Mouse (Mus musculus): ENCODE data around the gene Arid3b. TPM values are rescaled to one million over a fixed set of nuclear protein-coding genes. Genes with fewer than 3 reads are reported as not detected.
A peak's percentile ranks its signal among the peaks of the same experiment; 100 is the strongest.

The Arid3b gene
- polyA plus RNA-seq, 1 experiment: 93.0 TPM

DNA sequence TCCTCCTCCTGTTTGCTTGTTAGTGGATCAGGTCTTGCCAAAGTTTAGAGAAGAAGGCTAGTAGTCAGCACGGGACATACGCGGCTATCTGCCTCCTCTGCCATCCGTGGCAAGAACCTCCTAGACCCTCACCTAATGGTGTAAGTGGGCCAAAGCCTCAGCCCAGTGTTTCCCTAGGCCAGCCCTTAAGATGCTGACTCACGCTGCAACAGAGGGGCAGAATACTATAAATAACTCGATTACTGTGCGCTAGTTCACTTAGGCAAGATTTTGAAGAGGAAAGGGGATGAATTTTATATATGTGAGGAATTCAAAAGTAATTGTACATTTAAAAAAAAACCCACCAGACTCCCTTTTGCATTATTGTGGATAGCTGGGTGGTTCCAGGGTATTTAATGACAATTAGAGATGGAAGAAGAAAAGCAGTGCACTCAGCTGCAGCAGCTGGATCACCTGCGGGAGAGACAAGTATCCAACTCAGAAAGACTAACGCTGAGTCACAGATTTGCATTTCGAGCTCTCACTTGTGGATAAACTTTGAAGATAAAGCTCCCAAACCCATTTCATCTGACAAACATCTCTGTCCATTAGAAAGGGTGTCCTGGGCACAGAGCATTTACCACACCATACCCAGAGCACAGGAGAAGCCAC, 31.4 kb downstream of the Arid3b start:
- Histone ChIP-seq H3K27ac (ENCODE audit: insufficient read depth, low read length) (peak overlapping the region; percentile 52), H3K9me3 (replicated peaks; ENCODE audit: control insufficient read depth, insufficient read depth, low read length, poor library complexity, severe bottlenecking) (no peaks in the 10 kb centered on the region), H3K9ac (ENCODE audit: low read depth, poor library complexity, severe bottlenecking) (no peak overlapping the region), H3K4me3 (ENCODE audit: low read depth, low read length) (no peak overlapping the region), H3K36me3 (ENCODE audit: control insufficient read depth, insufficient read depth, low read length, poor library complexity, severe bottlenecking) (no peaks in the 10 kb centered on the region; the same call in 1 of the 2 replicates), H3K4me1 (ENCODE audit: control insufficient read depth, insufficient read depth, low read length) (peaks cover 4% of the 10 kb centered on the region), H3K27me3 (ENCODE audit: control insufficient read depth, insufficient read depth, low read length, poor library complexity, severe bottlenecking) (no peaks in the 10 kb centered on the region)
- TF ChIP-seq CTCF (IDR thresholded peaks at IDR 0.05; ENCODE audit: low read depth, low read length): no peak

DNA sequence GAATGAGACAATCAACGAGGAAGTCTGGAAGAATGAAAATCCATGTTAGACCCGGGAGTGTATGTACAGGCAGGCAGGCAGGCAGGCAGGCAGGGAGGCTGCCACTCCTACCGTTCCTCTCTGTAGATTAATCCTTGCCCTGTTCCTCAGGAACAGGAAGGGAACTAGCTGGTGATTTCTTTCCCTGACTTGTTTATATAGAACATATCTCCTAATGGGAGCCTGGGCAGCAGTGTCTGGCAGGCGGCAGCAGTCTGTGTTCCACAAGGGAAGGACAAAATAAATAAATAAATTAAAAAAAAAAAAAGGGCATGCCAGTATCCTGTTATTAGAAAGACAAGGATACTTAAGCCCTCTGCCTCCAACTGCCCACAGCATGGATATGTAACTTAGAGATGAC, 32.8 kb downstream of the Arid3b start:
- Histone ChIP-seq H3K36me3 (ENCODE audit: control insufficient read depth, insufficient read depth, low read length, poor library complexity, severe bottlenecking) (no peaks in the 10 kb centered on the region), H3K4me1 (ENCODE audit: control insufficient read depth, insufficient read depth, low read length) (peaks cover 4% of the 10 kb centered on the region), H3K27me3 (ENCODE audit: control insufficient read depth, insufficient read depth, low read length, poor library complexity, severe bottlenecking) (no peaks in the 10 kb centered on the region), H3K4me3 (ENCODE audit: low read depth, low read length) (no peak overlapping the region), H3K9ac (ENCODE audit: low read depth, poor library complexity, severe bottlenecking) (no peak overlapping the region), H3K9me3 (replicated peaks; ENCODE audit: control insufficient read depth, insufficient read depth, low read length, poor library complexity, severe bottlenecking) (no peaks in the 10 kb centered on the region), H3K27ac (ENCODE audit: insufficient read depth, low read length) (no peak overlapping the region)
- TF ChIP-seq EP300 (IDR thresholded peaks at IDR 0.05; ENCODE audit: insufficient read depth, low read depth, low read length): no peak
- TF ChIP-seq CTCF (IDR thresholded peaks at IDR 0.05; ENCODE audit: low read depth, low read length): no peak
- no peak for TF ChIP-seq POLR2A (IDR thresholded peaks at IDR 0.05; ENCODE audit: insufficient read depth, low read length)

DNA sequence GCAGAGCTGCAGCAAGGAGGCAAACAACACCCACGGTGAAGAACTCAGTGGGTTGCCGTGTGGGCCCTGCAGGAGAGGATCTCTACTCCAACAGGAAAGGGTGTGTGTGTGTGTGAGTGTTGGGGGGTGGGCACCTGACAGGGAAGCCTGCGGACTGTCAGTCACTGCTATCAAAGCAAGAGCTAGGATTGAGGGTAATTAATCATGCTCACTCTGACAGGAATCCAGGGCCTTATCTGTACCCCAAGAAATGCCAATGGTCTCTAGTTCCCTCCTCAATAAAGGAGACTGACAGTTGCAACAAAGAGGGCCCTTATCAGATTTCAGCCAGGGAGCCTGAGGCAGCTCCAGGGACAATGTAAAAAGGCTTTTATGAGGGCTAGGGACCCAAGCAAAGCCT, 33.5 kb downstream of the Arid3b start:
- Histone ChIP-seq H3K4me1 (ENCODE audit: control insufficient read depth, insufficient read depth, low read length) (peaks cover 4% of the 10 kb centered on the region), H3K27ac (ENCODE audit: insufficient read depth, low read length) (no peak overlapping the region), H3K4me3 (ENCODE audit: low read depth, low read length) (no peak overlapping the region), H3K9ac (ENCODE audit: low read depth, poor library complexity, severe bottlenecking) (no peak overlapping the region), H3K36me3 (ENCODE audit: control insufficient read depth, insufficient read depth, low read length, poor library complexity, severe bottlenecking) (no peaks in the 10 kb centered on the region), H3K27me3 (ENCODE audit: control insufficient read depth, insufficient read depth, low read length, poor library complexity, severe bottlenecking) (no peaks in the 10 kb centered on the region), H3K9me3 (replicated peaks; ENCODE audit: control insufficient read depth, insufficient read depth, low read length, poor library complexity, severe bottlenecking) (no peaks in the 10 kb centered on the region)
- TF ChIP-seq EP300 (IDR thresholded peaks at IDR 0.05; ENCODE audit: insufficient read depth, low read depth, low read length) (no peak), CTCF (IDR thresholded peaks at IDR 0.05; ENCODE audit: low read depth, low read length) (no peak), POLR2A (IDR thresholded peaks at IDR 0.05; ENCODE audit: insufficient read depth, low read length) (no peak)

DNA sequence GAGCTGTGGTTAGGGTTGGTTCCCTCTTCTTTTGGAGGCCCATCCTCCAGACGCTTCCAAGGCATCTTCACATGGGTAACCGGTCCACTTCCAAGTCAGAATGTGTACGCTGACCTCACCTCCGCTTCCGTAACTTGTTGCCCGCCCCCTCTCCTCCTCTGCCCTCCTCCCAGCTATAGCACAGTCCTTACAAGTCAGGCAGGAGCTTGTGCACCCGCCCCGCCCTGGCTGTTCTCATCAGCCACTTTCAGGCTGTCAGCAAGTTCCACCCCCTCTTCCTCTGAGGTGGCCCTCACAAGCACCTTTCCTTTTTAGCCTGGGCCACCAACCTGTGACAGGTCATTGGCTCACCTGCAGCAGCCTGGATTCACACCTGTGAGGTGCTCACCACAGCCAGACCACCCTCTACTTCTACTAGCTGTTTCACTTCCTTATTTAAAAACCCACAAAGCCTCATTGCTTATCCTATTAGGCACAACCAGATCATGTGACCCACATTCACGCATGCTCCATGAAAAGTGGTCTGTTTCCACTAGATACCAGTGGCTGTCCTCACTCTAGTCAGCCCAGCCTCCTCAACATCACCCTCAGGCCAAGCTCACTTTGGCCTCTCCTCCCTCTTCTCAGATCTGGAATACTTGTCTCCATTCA, 36.1 kb downstream of the Arid3b start:
- H3K27me3 ChIP-seq (ENCODE audit: control insufficient read depth, insufficient read depth, low read length, poor library complexity, severe bottlenecking): no peaks in the 10 kb centered on the region
- H3K4me1 ChIP-seq (ENCODE audit: control insufficient read depth, insufficient read depth, low read length): peaks cover 2% of the 10 kb centered on the region
- H3K36me3 ChIP-seq (ENCODE audit: control insufficient read depth, insufficient read depth, low read length, poor library complexity, severe bottlenecking): peaks cover 13% of the 10 kb centered on the region
- no peak overlapping the region for H3K4me3 ChIP-seq (ENCODE audit: low read depth, low read length)
- H3K27ac ChIP-seq (ENCODE audit: insufficient read depth, low read length): no peak overlapping the region
- TF ChIP-seq EP300 (IDR thresholded peaks at IDR 0.05; ENCODE audit: insufficient read depth, low read depth, low read length) (no peak), POLR2A (IDR thresholded peaks at IDR 0.05; ENCODE audit: insufficient read depth, low read length) (no peak), CTCF (IDR thresholded peaks at IDR 0.05; ENCODE audit: low read depth, low read length) (no peak)
- H3K9ac ChIP-seq (ENCODE audit: low read depth, poor library complexity, severe bottlenecking): no peak overlapping the region
- H3K9me3 ChIP-seq (replicated peaks; ENCODE audit: control insufficient read depth, insufficient read depth, low read length, poor library complexity, severe bottlenecking): no peaks in the 10 kb centered on the region

DNA sequence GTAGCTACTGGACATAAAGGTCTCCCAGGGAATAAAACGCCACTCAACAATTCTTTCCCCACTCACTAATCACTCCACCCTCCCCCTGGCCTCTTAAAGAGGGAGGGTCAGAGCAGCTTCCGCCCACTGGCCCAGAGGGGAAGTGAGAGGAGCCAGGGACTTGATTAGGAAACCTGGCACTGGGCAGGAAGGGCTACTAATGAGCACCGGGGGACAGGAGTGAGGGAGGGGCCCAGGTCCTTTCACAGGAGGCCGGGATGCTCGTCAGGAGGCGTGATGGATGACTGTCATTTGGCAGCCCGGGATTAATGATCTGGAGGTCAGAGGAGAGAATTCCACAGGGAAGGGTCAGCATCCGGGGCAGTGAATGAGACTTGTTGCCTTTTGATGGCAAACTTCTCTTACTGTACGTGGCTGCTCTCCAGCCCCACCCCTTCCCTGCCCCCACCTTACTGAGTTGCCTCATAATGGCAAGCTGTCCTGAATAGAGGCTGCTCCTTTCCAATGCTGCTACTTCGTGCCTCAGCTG, 37.8 kb downstream of the Arid3b start:
- no peak overlapping the region for H3K9ac ChIP-seq (ENCODE audit: low read depth, poor library complexity, severe bottlenecking)
- no peaks in the 10 kb centered on the region for H3K27me3 ChIP-seq (ENCODE audit: control insufficient read depth, insufficient read depth, low read length, poor library complexity, severe bottlenecking)
- TF ChIP-seq POLR2A (IDR thresholded peaks at IDR 0.05; ENCODE audit: insufficient read depth, low read length) (no peak), CTCF (IDR thresholded peaks at IDR 0.05; ENCODE audit: low read depth, low read length) (no peak), EP300 (IDR thresholded peaks at IDR 0.05; ENCODE audit: insufficient read depth, low read depth, low read length) (0 out of 2 replicates have a peak, but pooled peaks have one; percentile 24)
- no peak overlapping the region for H3K4me3 ChIP-seq (ENCODE audit: low read depth, low read length)
- no peak overlapping the region for H3K27ac ChIP-seq (ENCODE audit: insufficient read depth, low read length)
- peaks cover 2% of the 10 kb centered on the region for H3K4me1 ChIP-seq (ENCODE audit: control insufficient read depth, insufficient read depth, low read length)
- H3K36me3 ChIP-seq (ENCODE audit: control insufficient read depth, insufficient read depth, low read length, poor library complexity, severe bottlenecking): peaks cover 15% of the 10 kb centered on the region
- H3K9me3 ChIP-seq (replicated peaks; ENCODE audit: control insufficient read depth, insufficient read depth, low read length, poor library complexity, severe bottlenecking): no peaks in the 10 kb centered on the region

DNA sequence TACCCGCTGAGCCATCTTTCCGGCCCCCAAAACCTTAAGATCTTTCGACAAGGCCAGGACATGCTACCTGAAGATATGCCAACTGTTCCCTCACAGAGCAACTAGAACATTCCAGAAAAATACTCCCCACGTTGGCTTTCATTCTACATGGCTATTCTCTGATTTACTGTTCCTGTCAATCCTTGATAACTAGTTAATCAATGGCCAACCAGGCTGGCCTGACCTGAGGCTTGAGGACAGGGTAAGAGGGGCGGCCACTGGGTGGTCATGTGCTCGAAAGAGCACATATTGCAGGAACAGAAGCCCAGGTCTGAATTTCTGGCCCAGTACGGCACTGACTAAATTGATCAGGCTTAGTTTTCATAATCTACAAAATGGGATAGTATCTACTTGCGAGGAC, 39.1 kb downstream of the Arid3b start:
- H3K27me3 ChIP-seq (ENCODE audit: control insufficient read depth, insufficient read depth, low read length, poor library complexity, severe bottlenecking): no peaks in the 10 kb centered on the region
- H3K27ac ChIP-seq (ENCODE audit: insufficient read depth, low read length): no peak overlapping the region
- H3K36me3 ChIP-seq (ENCODE audit: control insufficient read depth, insufficient read depth, low read length, poor library complexity, severe bottlenecking): peaks cover 15% of the 10 kb centered on the region
- H3K9me3 ChIP-seq (replicated peaks; ENCODE audit: control insufficient read depth, insufficient read depth, low read length, poor library complexity, severe bottlenecking): no peaks in the 10 kb centered on the region
- H3K4me3 ChIP-seq (ENCODE audit: low read depth, low read length): no peak overlapping the region
- no peak overlapping the region for H3K9ac ChIP-seq (ENCODE audit: low read depth, poor library complexity, severe bottlenecking)
- TF ChIP-seq EP300 (IDR thresholded peaks at IDR 0.05; ENCODE audit: insufficient read depth, low read depth, low read length): no peak
- TF ChIP-seq CTCF (IDR thresholded peaks at IDR 0.05; ENCODE audit: low read depth, low read length): no peak
- TF ChIP-seq POLR2A (IDR thresholded peaks at IDR 0.05; ENCODE audit: insufficient read depth, low read length): no peak
- H3K4me1 ChIP-seq (ENCODE audit: control insufficient read depth, insufficient read depth, low read length): peaks cover 2% of the 10 kb centered on the region

Measured in ES-Bruce4 (cell line).